Mouse (Mus musculus): ENCODE data around the gene Cgref1. TPM values are rescaled to one million over a fixed set of nuclear protein-coding genes. Genes with fewer than 3 reads are reported as not detected.

Cgref1 gene
- polyA plus RNA-seq, 1 experiment = not detected

DNA sequence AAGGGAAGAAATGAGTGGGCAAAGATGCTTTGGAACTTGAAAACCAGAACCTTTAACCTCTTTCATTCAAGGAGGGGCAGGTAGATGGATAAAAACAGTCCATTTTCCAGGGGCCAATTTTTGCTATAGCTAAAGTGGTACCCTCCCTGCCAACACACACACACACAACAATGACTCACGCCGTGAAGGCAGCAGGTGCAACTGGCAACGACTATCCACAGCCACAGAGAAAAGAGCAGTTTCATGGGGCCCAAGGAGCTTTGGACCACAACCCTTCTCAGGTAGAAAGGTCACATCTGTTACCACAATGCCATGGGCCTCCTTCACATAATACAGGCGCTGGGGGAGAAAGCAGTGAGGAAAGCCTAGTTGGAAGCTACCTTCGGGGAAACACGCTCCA lies 10.4 kb upstream of the Cgref1 start:
- no peak for TF ChIP-seq GATA1 (IDR thresholded peaks at IDR 0.05; ENCODE audit: low read length)

DNA sequence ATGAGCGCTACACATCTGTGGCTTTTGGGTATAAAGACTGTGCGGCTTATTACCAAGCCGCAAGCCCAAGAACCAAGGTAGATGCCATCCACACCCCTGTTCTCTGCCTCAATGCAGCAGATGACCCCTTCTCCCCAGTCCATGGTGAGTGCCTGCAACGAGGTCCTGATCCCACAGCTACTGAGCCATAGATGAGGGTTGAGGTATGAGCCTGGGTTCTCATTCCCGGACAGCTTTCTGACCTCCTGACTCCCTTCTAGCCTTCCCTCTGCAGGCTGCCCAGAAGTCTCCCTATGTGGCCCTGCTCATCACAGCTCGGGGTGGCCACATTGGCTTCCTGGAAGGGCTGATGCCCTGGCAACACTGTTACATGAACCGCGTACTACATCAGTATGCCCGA lies 9.2 kb upstream of the Cgref1 start:
- TF ChIP-seq GATA1 (IDR thresholded peaks at IDR 0.05; ENCODE audit: low read length) = no peak

DNA sequence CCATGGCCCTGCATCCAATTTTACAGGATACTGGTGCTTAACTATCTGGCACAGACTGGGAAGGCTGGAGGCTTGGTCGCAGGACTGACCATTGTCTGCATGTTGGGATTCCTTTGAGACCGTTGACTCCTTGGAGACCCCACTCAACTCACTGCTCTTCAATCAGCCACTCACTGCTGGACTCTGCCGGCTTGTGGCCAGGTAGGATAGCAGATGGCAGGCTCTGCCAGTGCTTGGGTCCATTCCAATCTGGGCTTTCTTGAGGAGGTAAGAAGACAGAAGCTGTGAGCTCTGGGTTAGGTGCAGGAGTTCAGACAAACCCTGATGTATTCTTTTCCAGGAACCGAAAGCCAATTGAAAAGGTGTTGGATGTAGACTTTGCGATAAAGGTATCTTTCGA lies 8.7 kb upstream of the Cgref1 start:
- no peak for TF ChIP-seq GATA1 (IDR thresholded peaks at IDR 0.05; ENCODE audit: low read length)

DNA sequence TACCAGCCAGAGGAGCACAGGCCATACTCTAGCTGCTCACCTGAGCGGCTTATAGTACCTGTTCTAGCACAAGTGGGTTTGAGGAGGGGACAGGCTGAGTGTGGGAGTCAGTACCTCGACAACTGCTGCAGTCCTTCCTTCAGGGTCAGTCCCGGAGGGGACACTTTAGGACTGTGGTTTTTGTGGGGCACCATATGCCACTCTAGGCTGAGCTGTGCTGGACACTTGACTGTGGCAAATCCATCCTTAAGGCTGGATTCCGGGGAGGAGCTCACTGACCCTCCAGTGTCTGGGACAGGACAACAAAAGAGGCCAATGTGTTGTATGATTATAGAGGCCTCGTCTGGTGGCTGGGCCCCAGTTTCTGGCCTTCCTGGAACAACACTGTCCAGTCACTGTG lies 7.2 kb upstream of the Cgref1 start:
- TF ChIP-seq GATA1 (IDR thresholded peaks at IDR 0.05; ENCODE audit: low read length) = no peak

DNA sequence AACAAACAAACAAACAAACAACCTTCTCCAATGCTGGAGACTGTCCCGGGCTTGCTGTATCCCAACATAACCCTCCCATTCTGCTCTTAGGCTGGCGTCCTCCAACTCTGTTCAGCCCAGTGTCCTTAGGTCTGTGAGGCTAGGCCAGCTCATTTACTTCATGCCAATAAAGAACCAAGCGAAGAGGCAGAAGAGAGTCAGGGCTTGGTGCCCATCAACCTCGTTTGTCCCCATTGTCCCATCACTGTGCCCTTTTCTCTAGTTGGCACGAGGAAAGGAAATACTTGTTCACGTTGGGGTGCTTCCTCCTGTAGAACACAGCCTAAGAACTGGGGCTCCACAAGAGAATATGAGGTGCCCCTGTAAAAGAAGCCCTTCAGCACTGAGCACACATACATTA lies 6.3 kb upstream of the Cgref1 start:
- no peak for TF ChIP-seq GATA1 (IDR thresholded peaks at IDR 0.05; ENCODE audit: low read length)

DNA sequence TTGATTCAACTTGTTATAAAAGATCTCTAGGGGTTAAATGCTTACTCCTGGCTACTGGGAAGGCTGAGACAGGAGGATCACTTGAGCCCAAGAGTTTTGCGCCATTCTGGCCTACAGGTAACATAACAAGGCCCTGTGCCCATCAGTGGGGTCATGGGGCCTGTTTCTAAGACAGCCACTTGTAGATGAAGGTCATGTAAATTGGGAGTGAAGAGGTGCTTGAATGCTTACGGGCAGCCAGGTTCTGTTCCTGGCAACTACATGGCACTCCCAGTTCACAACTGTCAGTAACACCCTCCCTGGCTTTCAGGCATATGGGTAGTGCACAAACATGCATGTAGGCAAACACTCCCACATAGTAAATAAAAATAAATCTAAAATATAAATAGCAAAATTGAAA lies 5.5 kb upstream of the Cgref1 start:
- TF ChIP-seq GATA1 (IDR thresholded peaks at IDR 0.05; ENCODE audit: low read length) = no peak

DNA sequence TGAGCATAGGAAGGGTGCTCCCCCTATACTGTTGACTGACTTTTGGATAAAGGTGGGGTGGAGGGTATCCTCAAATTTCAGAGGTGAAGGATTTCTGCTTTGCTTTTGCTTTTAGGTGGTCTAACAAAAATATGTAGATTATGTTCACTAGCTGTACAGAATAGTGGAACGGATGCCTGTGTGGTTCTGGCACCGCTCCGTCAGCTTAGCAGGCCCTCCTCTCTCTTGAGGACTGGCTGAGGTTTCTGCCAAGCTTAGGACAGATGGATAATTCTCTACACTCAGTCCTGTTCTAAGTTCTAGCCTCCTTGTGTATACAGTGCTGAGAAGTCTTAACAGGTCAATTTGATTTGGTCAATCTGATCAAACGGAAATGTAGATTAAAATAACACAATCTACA lies 5.1 kb upstream of the Cgref1 start:
- TF ChIP-seq GATA1 (IDR thresholded peaks at IDR 0.05; ENCODE audit: low read length) = no peak

DNA sequence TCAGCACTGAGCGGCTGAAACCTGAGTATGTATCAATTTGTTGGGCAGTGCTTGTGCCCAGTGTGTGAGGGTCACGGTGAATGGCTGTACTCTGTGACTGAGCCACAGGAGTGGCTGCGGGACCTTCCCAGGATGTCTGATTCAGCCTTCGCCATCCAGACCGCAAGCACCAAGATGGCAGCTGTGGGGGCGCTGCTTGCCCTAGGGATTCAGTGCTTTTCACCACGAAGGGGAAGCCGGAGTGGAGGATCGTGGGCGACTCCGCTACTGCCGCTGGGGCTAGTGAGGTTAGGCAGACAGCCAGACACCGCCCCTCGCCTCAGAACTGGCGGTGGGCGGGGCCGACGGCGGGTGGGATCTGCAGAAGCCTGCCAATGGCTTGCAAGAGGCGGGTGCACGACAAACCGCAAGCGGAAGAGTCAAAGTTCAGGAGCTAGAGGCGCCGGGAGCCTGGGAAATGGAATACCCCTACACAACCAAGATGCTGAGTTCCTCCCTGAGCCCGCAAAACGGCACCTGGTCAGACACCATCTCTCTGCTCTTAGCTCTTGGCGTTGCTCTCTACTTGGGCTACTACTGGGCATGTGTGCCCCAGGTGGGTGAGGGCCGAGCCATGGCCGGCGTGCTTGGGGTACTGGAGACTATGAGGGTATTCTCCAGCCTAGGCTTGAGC lies 4.4 kb upstream of the Cgref1 start:
- TF ChIP-seq GATA1 (IDR thresholded peaks at IDR 0.05; ENCODE audit: low read length) = no peak

DNA sequence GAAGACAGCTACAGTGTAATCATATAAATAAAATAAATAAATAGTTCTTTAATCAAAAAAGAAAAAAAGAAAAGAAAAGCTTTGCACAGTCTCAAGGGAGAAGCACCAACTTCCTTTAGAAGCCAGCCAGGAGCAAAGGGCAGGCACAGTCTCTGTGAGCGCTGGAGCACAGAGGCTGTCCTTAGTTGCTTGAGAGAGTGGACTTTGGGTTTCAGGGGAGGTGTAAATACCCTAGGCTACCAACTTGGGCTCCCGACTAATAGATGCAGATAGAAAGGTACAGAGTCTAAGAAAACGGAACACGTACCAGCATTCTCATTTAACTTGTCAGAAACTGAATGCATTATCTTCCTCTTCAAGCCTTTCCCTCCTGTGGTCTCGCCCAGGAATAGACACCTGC lies 3.2 kb upstream of the Cgref1 start:
- no peak for TF ChIP-seq GATA1 (IDR thresholded peaks at IDR 0.05; ENCODE audit: low read length)

DNA sequence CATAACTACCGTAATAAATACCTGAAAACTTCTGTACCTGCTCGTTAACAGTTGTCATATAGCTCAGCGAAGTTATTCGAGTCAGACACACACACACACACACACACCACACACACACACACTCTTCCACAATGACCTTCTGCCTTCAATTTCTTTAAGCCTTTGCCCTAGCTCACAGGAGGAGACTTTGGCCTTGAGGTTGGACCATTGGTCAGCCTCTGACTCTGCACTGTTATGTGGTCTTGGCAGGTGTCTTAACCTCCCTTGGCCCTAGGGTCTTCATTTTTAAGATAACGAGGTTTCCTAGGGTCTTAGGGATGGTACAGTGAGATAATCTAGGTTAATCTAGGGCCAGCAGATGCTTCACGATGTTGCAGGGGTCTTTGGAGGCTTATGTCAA lies 1.0 kb downstream of the Cgref1 start:
- no peak for TF ChIP-seq GATA1 (IDR thresholded peaks at IDR 0.05; ENCODE audit: low read length)

DNA sequence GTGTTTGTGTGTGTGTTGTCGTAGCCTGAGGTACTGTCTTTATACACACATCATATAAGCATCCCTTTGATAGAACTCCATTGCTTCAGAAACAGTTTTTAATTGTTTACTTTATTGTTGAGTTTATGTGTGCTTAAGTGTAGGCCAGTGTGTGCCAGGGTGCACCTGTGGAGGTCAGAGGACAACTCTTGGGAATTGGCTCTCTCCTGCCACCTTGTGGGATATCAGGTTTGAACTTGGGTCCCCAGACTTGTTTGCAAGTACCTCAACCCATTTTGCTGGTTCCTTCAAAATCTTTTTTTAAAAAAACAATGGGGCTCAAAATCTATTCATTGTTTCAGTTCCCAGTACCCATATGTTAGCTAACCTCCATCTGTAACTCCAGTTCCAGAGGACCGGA lies 2.4 kb downstream of the Cgref1 start:
- no peak for TF ChIP-seq GATA1 (IDR thresholded peaks at IDR 0.05; ENCODE audit: low read length)

DNA sequence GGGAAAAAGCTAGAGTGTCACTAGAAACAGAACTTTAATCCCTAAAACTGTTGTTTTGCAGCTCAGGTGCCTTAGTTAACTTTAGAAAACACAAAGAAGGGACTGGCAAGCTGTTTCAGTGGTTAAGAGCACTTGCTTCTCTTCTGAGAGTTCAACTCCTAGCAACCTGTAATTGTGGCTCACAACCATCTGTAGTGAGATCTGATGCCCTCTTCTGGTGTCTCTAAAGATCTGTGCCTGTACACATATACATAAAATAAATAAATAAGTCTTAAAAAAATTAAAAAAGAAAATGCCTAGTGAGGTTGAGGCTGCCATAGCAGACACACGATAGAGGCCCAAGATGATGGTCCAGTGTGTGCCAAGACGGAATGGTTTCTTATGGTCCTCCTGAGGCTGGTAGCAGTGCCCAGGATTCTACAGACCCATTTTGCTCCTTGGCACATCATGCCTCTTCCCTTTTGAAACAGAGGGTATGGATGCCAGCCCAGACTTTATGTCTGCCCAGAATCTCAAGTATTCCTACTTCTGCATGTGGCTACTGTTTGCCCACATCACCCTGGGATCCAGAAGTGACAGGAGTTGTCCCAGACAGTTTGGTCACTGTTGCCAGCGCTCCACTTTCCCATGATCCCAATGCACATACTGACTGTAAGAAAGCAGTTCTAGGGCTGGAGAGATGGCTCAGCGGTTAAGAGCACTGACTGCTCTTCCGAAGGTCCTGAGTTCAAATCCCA lies 10.5 kb downstream of the Cgref1 start:
- TF ChIP-seq GATA1 (IDR thresholded peaks at IDR 0.05; ENCODE audit: low read length) = no peak

DNA sequence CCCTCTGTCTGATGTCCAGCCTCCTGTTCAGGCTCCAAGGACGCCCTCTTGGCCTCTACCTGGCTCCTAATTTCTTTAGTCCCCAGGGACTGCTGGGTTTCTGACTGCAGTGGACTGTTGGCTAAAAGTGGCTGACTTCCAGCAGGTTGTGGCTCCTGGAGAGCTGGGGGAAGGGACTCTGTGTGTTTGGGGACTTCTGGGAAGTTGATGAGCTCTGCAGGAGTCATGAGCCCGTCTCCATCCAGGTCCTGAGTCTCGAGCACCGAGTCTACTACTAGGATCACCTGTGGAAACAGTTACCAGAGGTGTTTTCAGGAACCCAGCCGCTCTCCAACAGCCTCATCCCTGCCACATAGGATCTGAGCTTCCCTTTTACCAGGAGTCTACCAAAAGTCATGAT lies 11.7 kb downstream of the Cgref1 start:
- no peak for TF ChIP-seq GATA1 (IDR thresholded peaks at IDR 0.05; ENCODE audit: low read length)

DNA sequence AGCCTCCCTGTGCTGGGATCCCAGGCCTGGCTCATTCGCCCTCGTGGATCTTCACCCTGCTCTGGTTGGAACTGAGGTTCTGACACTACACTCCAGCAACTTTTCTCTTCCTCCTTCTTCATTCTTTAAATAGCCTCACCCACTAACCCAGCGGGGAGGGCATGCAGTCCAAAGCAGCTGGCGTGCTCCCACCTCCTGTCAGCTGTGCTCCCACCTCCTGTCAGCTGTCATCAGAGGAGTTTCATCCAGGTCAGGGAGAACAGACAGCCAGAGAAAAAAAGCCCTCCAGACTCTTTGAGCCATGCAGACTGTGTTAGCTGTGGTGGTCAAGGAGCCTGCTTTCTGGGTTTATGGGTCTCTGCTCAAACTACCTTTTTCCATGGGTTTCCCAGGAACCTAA lies 14.0 kb downstream of the Cgref1 start:
- no peak for TF ChIP-seq GATA1 (IDR thresholded peaks at IDR 0.05; ENCODE audit: low read length)

DNA sequence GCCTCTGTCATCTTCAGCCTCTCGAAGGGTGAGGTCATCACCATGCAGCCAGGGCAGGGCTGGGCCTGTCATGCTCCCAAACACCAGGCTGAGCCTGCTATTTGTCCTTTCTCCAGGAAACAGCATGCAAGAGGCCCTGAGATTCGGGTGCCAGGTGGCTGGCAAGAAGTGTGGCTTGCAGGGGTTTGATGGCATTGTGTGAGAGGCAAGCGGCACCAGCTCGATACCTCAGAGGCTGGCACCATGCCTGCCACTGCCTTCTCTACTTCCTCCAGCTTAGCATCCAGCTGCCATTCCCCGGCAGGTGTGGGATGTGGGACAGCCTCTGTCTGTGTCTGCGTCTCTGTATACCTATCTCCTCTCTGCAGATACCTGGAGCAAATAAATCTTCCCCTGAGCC lies 14.5 kb downstream of the Cgref1 start:
- TF ChIP-seq GATA1 (IDR thresholded peaks at IDR 0.05; ENCODE audit: low read length) = no peak

DNA sequence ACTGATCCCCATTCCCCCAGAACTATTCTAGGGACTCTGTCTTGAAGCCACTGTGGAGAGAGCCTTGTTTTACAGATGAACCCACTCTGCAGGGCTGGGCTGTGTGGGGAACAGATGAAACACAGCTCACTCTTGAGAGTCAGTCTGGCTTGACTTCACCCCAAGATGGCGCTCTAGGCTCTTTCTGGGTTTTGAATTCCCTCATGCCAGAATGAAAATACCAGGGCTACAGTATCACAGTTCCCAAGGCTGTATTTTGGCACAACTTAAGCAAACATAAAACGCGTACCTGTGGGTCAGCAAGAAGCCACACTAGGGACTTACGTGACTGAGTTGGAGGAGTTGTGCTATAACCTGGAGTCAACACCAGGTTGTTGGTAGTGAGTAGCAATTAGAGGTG lies 15.3 kb downstream of the Cgref1 start:
- no peak for TF ChIP-seq GATA1 (IDR thresholded peaks at IDR 0.05; ENCODE audit: low read length)

DNA sequence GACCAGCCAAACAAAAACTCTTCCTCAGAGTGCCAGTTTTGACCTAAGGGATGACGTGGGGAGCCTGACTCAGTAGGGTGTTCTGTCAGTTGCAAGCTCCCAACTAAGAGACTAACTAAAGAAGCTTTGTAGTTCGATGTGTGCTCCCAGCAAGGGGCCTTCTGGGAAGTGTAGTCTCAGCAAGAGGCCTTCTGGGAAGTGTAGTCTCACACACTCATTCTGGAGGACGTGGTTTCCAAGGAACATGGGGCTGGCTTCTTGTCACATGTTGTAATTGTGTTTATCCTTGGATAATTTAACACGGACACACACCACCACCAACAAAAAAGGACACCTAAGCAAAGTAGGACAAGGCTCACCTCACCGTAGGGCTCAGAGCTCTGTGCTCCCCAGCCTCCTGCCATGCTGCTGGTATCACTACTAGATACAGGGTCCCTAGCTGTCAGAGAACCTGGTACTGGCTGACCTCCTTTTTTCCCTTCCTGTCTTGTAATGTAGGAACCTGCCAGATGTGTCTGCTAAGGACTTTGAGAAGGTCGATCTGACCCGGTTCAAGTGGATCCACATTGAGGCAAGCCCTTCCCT lies 17.4 kb downstream of the Cgref1 start:
- TF ChIP-seq GATA1 (IDR thresholded peaks at IDR 0.05; ENCODE audit: low read length) = no peak
